Mouse (Mus musculus) liver, embryonic 16.5 days (tissue): ENCODE results near the gene Tldc1. TPM values are rescaled to one million over a fixed set of nuclear protein-coding genes. Genes with fewer than 3 reads are reported as not detected.

Experiments
- ATAC-seq: fragments of 200-750 bp; cut with Nextera tagmentation; 2 replicates; pipeline ENCODE4 v1.8.0; 2017; ENCODE audit warnings: low read depth, mild to moderate bottlenecking, moderate number of reproducible peaks, moderate library complexity
- H3K27ac ChIP-seq: fragments of 300-500 bp; sonication (generic); 2 replicates; pipeline ENCODE4 v1.5.1; 2014; ENCODE audit warnings: mild to moderate bottlenecking, low read length
- H3K27me3 ChIP-seq: fragments of 300-500 bp; sonication (generic); 2 replicates; pipeline ENCODE4 v1.6.1; 2014; ENCODE audit warnings: low read depth, low read length, mixed read lengths; ENCODE audit not compliant: control insufficient read depth, insufficient read depth
- H3K36me3 ChIP-seq: fragments of 300-500 bp; sonication (generic); 2 replicates; pipeline ENCODE4 v1.6.1; 2014; ENCODE audit warnings: mild to moderate bottlenecking; ENCODE audit not compliant: control insufficient read depth, insufficient read depth
- H3K4me1 ChIP-seq: fragments of 300-500 bp; sonication (generic); 2 replicates; pipeline ENCODE4 v1.6.1; 2014; ENCODE audit warnings: low read depth, low read length, mixed read lengths; ENCODE audit not compliant: control insufficient read depth
- H3K4me2 ChIP-seq: fragments of 300-500 bp; sonication (generic); 2 replicates; pipeline ENCODE4 v1.6.1; 2014; ENCODE audit warnings: low read depth, low read length, mixed read lengths
- H3K4me3 ChIP-seq: fragments of 300-500 bp; sonication (generic); 2 replicates; pipeline ENCODE4 v1.5.1; 2014; ENCODE audit warnings: low read depth, mild to moderate bottlenecking, low read length
- H3K9ac ChIP-seq: fragments of 300-500 bp; sonication (generic); 2 replicates; pipeline ENCODE4 v1.6.1; 2014; ENCODE audit warnings: low read depth, low read length
- H3K9me3 ChIP-seq: fragments of 300-500 bp; sonication (generic); replicated peaks from 2 replicates; pipeline ENCODE4 v1.6.1; 2016; ENCODE audit warnings: low read length; ENCODE audit not compliant: control insufficient read depth
- WGBS: fragments of 180-500 bp; shearing (Covaris S2); extraction: QIAGEN DNeasy Blood & Tissue Kit; methylation state at CpG from one replicate; pipeline ENCODE4 v1.1.7; 2014; ENCODE audit not compliant: insufficient replicate concordance; 5-methylcytosine and 5-hydroxymethylcytosine counted together
- polyA plus RNA-seq: library from polyadenylated mRNA; unstranded; fragments of >200 nt; fragmentation: Nextera tagmentation; extraction: Ambion mirVana; gene quantifications from 2 replicates; pipeline ENCODE4 v1.2.1, GENCODE M21; 2015

Tldc1 gene
- polyA plus RNA-seq, 1 experiment from 2014 or later = 4.7 TPM

DNA sequence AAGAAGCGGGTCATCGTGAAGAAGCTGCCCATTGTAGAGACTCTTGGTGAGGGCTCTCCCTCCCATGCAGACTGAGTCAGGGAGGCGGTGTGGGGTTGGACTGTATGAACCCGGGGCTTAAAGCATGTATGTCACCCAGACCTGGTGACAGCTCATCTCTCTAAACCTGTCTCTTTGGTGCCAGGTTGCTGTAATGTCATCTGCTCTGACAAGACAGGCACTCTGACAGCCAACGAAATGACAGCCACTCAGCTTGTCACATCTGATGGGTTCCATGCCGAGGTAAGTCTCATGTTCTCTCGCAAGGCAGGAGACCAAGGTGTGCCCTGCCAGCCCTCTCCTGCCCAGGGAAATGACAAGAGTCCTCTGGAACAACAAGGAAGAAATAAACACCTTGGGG lies 35.8 kb downstream of the Tldc1 start:
- H3K36me3 ChIP-seq = no peaks in the 10 kb centered on the region
- H3K4me2 ChIP-seq = no peak overlapping the region
- H3K4me1 ChIP-seq = no peaks in the 10 kb centered on the region; the same call in 1 of the 2 replicates
- H3K4me3 ChIP-seq = no peak overlapping the region
- 71% methylated on average over 7 of the region's 7 CpGs for WGBS
- no peak overlapping the region for H3K9ac ChIP-seq
- H3K27ac ChIP-seq = no peak overlapping the region
- no peak for ATAC-seq
- no peaks in the 10 kb centered on the region for H3K9me3 ChIP-seq
- no peaks in the 10 kb centered on the region; the same call in 1 of the 2 replicates for H3K27me3 ChIP-seq

DNA sequence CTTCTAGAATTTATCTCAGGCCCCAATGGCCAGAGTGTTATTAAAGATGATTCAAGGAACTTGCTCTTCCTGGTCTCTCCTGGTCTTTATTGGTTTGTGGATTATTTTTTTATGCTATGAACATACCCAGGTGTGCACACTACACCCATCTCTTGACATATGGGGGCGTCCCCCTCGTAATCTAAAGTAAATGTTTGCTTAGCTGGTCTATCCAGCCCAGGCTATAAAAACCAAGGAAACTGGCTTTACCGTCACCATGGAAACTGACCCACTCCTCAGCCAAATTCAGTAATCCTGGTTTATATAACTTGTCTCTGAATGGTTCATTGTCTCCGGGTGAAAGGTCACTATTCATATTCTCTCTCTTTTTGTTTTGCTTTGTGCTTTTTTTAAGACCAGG lies 37.6 kb downstream of the Tldc1 start:
- no peak overlapping the region for H3K4me2 ChIP-seq
- H3K4me3 ChIP-seq = no peak overlapping the region
- H3K27me3 ChIP-seq = no peaks in the 10 kb centered on the region; the same call in 1 of the 2 replicates
- H3K9ac ChIP-seq = no peak overlapping the region
- no peaks in the 10 kb centered on the region for H3K36me3 ChIP-seq
- H3K9me3 ChIP-seq = no peaks in the 10 kb centered on the region
- no peak overlapping the region for H3K27ac ChIP-seq
- H3K4me1 ChIP-seq = no peaks in the 10 kb centered on the region; the same call in 1 of the 2 replicates
- no peak for ATAC-seq
- 49% methylated on average over 4 of the region's 4 CpGs for WGBS

DNA sequence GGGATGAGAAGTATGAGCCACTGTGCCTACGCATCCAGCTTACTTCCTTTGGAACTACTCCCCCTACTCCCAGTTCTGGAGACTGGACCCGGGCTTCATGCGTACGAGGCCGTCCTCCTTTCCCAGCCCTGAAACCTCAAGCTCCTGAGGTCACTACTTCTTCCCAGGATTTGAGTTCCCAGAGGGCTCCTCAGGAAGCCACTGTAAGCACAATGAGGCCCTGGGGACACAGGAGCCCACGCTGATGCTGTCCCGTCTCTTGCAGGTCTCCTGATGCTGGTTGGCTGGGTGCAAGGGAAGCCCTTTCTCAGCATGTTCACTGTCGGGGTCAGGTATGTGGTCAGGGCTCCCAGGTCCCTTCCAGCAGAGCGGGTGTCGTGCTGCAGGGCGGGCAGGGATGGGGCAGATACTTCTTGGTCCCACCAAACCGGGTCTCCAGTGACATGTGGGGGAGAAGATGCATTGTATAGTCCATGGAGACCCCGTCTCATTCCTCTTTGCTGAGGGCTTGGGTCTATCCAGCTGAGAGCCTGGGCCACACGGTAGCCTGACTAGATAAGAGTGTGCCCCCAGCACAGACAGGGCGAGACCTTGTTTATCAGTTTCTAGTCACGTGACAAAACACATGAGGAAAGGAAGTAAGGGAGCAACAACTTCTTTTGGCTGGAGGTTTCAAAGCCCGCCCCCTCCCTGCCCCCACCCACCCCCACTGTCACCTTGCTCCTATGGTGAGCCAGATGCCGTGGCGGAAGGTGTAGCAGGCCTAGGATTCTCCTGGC lies 39.9 kb downstream of the Tldc1 start:
- no peak overlapping the region for H3K4me2 ChIP-seq
- peak; percentile 71 for ATAC-seq
- WGBS = 50% methylated on average over 19 of the region's 19 CpGs
- H3K4me1 ChIP-seq = no peaks in the 10 kb centered on the region; the same call in 1 of the 2 replicates
- no peak overlapping the region for H3K9ac ChIP-seq
- H3K4me3 ChIP-seq = no peak overlapping the region
- H3K27ac ChIP-seq = no peak overlapping the region
- no peaks in the 10 kb centered on the region; the same call in 1 of the 2 replicates for H3K27me3 ChIP-seq
- no peaks in the 10 kb centered on the region for H3K9me3 ChIP-seq
- no peaks in the 10 kb centered on the region for H3K36me3 ChIP-seq

DNA sequence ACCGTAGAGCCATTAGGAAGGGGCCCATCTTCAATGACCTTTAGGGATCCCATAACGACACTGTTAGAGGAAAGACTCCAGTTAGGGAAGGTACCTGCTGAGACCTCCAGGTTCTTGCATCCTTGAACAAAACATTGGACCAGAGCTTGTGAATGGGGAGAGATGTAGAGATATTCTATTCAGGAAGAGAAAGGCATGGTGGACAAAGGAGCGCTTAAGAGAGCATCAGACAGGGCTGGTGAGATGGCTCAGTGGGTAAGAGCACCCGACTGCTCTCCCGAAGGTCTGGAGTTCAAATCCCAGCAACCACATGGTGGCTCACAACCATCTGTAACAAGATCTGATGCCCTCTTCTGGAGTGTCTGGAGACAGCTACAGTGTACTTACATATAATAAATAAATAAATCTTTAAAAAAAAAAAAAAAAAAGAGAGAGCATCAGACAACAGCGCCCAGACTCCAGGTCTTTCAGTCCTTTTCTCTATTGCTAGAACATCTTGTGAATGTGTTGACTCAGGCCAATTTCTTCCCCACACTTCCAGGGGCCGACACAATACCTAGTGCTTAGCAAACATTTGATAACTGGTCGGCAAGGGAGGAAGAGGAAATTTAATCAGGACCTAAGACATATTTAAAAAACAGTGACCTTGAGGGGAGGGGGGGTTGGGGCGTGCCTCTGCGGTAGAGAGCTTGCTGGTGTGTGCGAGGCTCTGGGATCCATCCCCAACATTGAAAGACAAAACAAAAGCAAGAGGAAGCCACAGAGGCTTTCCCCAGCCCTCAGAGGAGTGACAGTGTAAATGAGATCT lies 40.9 kb downstream of the Tldc1 start:
- ATAC-seq = peak; percentile 39; the same call in 1 of the 2 replicates
- no peak overlapping the region for H3K4me2 ChIP-seq
- WGBS = 51% methylated on average over 11 of the region's 11 CpGs

DNA sequence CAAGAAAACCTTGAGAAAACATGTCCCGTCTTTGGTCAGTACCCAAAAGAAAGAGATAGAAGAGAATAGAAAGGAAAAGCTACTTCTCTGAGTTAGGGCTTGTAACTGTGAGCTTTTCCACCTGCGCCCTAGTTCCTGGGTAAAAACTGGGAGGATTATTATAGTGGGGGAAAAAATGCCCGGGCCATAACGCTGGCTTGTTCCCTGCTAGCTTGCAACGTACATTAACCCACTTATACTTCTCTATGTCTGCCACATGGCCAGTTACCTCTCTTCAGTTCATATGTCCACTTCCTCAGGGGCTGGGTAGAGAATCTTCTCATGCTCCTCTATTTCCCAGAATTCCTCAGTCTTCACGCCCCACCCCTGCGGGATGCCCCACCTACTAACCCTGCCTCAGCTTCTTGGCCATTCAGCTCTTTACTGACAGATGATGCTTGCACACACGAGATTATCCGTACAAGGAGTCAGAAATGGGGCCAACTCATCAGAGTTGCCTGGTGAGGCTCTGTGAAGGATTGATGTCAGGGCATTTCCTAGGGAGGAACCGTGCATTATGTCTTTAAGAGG lies 41.8 kb downstream of the Tldc1 start:
- no peaks in the 10 kb centered on the region; the same call in 1 of the 2 replicates for H3K27me3 ChIP-seq
- no peak overlapping the region for H3K27ac ChIP-seq
- no peak overlapping the region for H3K4me3 ChIP-seq
- no peak for ATAC-seq
- no peak overlapping the region for H3K9ac ChIP-seq
- H3K9me3 ChIP-seq = no peaks in the 10 kb centered on the region
- no peaks in the 10 kb centered on the region for H3K36me3 ChIP-seq
- H3K4me2 ChIP-seq = no peak overlapping the region
- WGBS = 65% methylated on average over 10 of the region's 10 CpGs
- no peaks in the 10 kb centered on the region; the same call in 1 of the 2 replicates for H3K4me1 ChIP-seq

More for the DNA sequence above, 40.9 kb downstream of the Tldc1 start:
- no peaks in the 10 kb centered on the region; the same call in 1 of the 2 replicates for H3K27me3 ChIP-seq
- H3K36me3 ChIP-seq = no peaks in the 10 kb centered on the region
- no peaks in the 10 kb centered on the region for H3K9me3 ChIP-seq
- H3K4me3 ChIP-seq = no peak overlapping the region
- H3K27ac ChIP-seq = no peak overlapping the region
- H3K4me1 ChIP-seq = no peaks in the 10 kb centered on the region; the same call in 1 of the 2 replicates
- no peak overlapping the region for H3K9ac ChIP-seq

DNA sequence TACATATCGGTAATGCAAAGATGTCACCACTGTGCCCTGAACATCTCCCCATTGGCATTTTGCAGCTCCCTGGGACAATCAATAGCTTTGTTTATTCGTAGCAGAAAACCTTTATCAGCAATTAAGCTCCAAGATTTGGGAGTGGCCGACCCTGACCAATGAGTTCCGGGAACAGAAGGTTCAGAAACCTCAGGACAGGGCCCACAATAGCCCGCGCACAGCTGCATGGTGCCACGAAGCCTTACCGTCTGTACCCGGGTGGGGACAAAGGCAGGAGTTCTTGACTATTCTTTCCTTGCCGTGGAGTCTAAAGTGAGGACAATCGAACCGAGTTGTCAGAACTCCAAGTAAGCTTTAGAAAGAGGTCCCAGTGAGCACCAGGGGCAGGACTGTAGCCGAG lies 46.1 kb downstream of the Tldc1 start:
- H3K4me2 ChIP-seq = no peak overlapping the region
- H3K36me3 ChIP-seq = no peaks in the 10 kb centered on the region
- WGBS = 65% methylated on average over 13 of the region's 13 CpGs
- H3K9ac ChIP-seq = no peak overlapping the region
- H3K4me3 ChIP-seq = no peak overlapping the region
- no peak overlapping the region for H3K27ac ChIP-seq
- no peaks in the 10 kb centered on the region for H3K27me3 ChIP-seq
- no peak for ATAC-seq
- peaks cover 1% of the 10 kb centered on the region for H3K4me1 ChIP-seq
- H3K9me3 ChIP-seq = no peaks in the 10 kb centered on the region

DNA sequence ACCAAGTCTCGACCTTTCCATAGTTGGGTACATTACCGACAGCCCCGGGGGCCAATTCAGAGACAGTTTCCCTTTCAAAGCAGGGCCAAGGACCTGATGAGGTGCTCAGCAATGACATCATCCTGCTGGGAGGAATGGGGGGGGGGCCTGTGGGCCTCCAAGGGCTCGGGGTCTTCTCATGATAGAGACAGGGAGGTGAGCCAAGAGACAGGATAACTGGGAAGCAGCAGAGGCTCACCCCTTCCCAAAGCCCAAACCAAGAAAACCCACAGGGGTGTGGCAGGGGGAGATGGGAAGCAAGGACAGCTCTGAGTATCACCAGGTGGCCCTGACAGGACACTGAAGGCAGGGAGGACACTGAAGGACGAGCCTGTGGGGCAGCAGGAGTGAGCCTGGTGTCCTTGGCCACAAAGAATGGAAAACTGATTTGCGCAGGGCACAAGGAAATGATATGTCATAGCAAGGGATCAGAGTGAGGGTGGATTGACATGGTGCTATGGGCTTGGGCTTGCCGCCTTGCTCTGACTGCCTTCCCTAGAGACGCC lies 49.8 kb downstream of the Tldc1 start:
- ATAC-seq = no peak

DNA sequence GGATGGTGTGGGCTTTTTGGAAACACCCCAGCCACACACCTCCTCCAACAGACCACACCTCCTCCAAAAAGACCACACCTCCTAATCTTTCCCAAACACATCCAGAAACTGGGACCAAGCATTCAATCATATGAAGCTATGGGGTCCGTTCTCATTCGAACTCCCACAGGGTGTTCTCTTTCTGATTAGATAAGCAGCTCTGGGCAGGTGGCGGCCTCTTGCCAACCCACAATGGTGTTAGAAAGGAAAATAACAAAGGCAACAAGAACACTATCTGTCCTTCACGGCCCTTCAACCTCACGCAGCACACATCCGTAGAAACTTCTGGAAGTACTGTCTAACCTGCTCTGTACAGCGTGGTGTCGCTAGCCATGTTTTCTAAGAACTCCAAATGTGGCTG lies 51.1 kb downstream of the Tldc1 start:
- no peaks in the 10 kb centered on the region for H3K27me3 ChIP-seq
- peaks cover 7% of the 10 kb centered on the region for H3K4me1 ChIP-seq
- WGBS = 24% methylated on average over 8 of the region's 8 CpGs
- no peaks in the 10 kb centered on the region for H3K9me3 ChIP-seq
- H3K4me3 ChIP-seq = no peak overlapping the region
- H3K27ac ChIP-seq = no peak overlapping the region
- no peak overlapping the region for H3K9ac ChIP-seq
- no peaks in the 10 kb centered on the region for H3K36me3 ChIP-seq
- 0 out of 2 replicates have a peak overlapping the region, but pooled peaks have one; percentile 9 for H3K4me2 ChIP-seq
- ATAC-seq = peak; percentile 76

More for the DNA sequence above, 49.8 kb downstream of the Tldc1 start:
- H3K4me1 ChIP-seq = peaks cover 7% of the 10 kb centered on the region
- H3K9ac ChIP-seq = no peak overlapping the region
- no peaks in the 10 kb centered on the region for H3K27me3 ChIP-seq
- no peak overlapping the region for H3K4me2 ChIP-seq
- no peak overlapping the region for H3K4me3 ChIP-seq
- no peaks in the 10 kb centered on the region for H3K9me3 ChIP-seq
- H3K27ac ChIP-seq = no peak overlapping the region
- WGBS = 66% methylated on average over 8 of the region's 8 CpGs
- H3K36me3 ChIP-seq = no peaks in the 10 kb centered on the region
